Mouse (Mus musculus): ENCODE results near the gene Crispld2. TPM values are rescaled to one million over a fixed set of nuclear protein-coding genes. Genes with fewer than 3 reads are reported as not detected.
A peak's percentile ranks its signal among the peaks of the same experiment; 100 is the strongest.

Crispld2 gene
- total and polyA plus RNA-seq, 3 experiments = not detected

DNA sequence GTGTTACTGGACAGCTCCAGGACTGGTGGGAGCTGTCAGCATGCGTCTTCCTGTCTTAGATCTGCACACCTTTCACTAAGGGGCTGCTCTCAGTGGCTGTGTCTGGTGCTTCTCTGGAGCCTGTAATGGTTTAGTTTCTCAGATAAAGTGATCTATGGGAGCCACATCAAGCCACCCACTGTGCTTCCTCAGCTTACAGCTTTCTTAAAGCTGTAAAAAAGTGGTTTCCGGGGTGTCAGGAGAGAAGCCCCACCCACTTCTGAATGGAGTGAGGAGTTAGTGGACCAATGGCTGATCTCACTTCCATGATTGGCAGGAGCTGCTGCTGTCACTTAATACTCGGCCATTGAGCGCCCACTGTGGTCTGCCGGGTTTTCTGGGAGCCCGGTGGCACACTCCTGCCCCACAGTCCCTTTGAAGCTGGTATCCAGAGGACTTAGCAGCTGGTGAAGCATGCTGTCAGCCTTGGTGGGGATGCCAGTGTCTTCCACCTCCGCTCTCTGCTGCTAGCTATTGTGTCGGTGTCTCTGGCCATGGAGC, 45.8 kb upstream of the Crispld2 start:
- Histone ChIP-seq H3K4me2 (ENCODE audit: insufficient read depth, low read depth, poor library complexity, severe bottlenecking) (no peak overlapping the region), H3K27me3 (replicated peaks) (no peaks in the 10 kb centered on the region), H3K9ac (ENCODE audit: insufficient read depth, low read depth) (no peak overlapping the region), H3K36me3 (replicated peaks in 1 of 2; ENCODE audit: control insufficient read depth in 1 of 2, insufficient read depth in 1 of 2, low read length in 1 of 2) (peaks cover 73 to 93% of the 10 kb centered on the region in 2 experiments), H3K9me3 (replicated peaks; ENCODE audit: low read length) (no peaks in the 10 kb centered on the region), H3K4me3 (replicated peaks in 1 of 3; ENCODE audit: low read depth in 2 of 3, low read length in 2 of 3, poor library complexity in 1 of 3) (no peak overlapping the region), H3K79me2 (replicated peaks; ENCODE audit: control insufficient read depth, extremely low read depth, insufficient read depth, poor library complexity, severe bottlenecking) (peaks cover 19% of the 10 kb centered on the region; the same call in 1 of the 2 replicates), H3K27ac (ENCODE audit: insufficient read depth, low read depth) (no peak overlapping the region), H3K4me1 (ENCODE audit: control insufficient read depth in 1 of 2, insufficient read depth in 2 of 2) (peaks cover 11 to 47% of the 10 kb centered on the region in 2 experiments)
- TF ChIP-seq SIN3A (IDR thresholded peaks at IDR 0.05; ENCODE audit: low read length) (no peak), MYC (IDR thresholded peaks at IDR 0.05; ENCODE audit: low read depth, low read length) (no peak), USF2 (conservative IDR thresholded peaks at IDR 0.05; ENCODE audit: low read depth, low read length) (no peak), MAFK (IDR thresholded peaks at IDR 0.05; ENCODE audit: insufficient replicate concordance, low read length) (no peak), MAZ (IDR thresholded peaks at IDR 0.05; ENCODE audit: low read depth, low read length) (no peak), ELF1 (IDR thresholded peaks at IDR 0.05; ENCODE audit: low read depth, low read length) (no peak), ETS1 (conservative IDR thresholded peaks at IDR 0.05; ENCODE audit: low read depth, low read length) (no peak), IRF4 (IDR thresholded peaks at IDR 0.05; ENCODE audit: low read depth, low read length) (no peak), POLR2A (IDR thresholded peaks at IDR 0.05; ENCODE audit: low read depth, low read length) (no peak), JUND (conservative IDR thresholded peaks at IDR 0.05; ENCODE audit: low read depth, low read length) (no peak), TCF12 (IDR thresholded peaks at IDR 0.05; ENCODE audit: low read depth, low read length) (no peak), MEF2A (IDR thresholded peaks at IDR 0.05; ENCODE audit: borderline replicate concordance, low read depth, low read length) (no peak)
- DNase-seq (ENCODE audit: extremely low read depth) = no peak
- in situ Hi-C loops (cut with MboI; ENCODE audit: low pct_ligation_motif_present, low pct_unique_long_range_greater_than_20kb, low sequenced_read_pairs) (loop anchor here (5.0 kb wide), 1 partner anchor 131 kb away; no protein-coding TSS in a partner anchor), dilution Hi-C loops (cut with MboI; ENCODE audit: extremely low pct_ligation_motif_present, extremely low pct_unique_long_range_greater_than_20kb, low sequenced_read_pairs) (no loop called here)

DNA sequence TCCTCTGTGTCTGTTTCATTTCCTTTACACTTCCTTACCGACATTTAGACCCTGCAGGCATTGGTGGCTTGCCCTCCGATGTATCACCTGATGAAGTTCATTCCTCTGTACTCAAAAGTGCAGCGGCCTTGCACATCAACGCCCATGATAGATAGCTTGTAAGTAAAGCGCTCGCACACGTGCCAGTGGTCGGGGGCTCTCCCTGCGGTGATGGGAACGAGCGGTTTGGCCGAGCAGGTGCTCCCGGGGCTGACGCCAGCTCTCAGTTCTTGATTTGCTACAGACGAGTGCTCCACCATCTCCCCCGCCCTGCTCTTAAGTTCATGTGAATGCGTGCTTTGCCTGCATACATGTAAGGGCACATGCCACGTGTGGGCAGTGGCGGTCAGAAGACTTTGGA, 44.6 kb upstream of the Crispld2 start:
- DNase-seq (ENCODE audit: extremely low read depth) = peak; percentile 87
- Histone ChIP-seq H3K4me2 (ENCODE audit: insufficient read depth, low read depth, poor library complexity, severe bottlenecking) (no peak overlapping the region), H3K4me3 (replicated peaks in 1 of 3; ENCODE audit: low read depth in 2 of 3, low read length in 2 of 3, poor library complexity in 1 of 3) (no peak overlapping the region), H3K4me1 (ENCODE audit: control insufficient read depth in 1 of 2, insufficient read depth in 2 of 2) (peaks cover 11 to 47% of the 10 kb centered on the region in 2 experiments), H3K9me3 (replicated peaks; ENCODE audit: low read length) (no peaks in the 10 kb centered on the region), H3K9ac (ENCODE audit: insufficient read depth, low read depth) (no peak overlapping the region), H3K36me3 (replicated peaks in 1 of 2; ENCODE audit: control insufficient read depth in 1 of 2, insufficient read depth in 1 of 2, low read length in 1 of 2) (peaks cover 72 to 92% of the 10 kb centered on the region in 2 experiments), H3K27ac (ENCODE audit: insufficient read depth, low read depth) (no peak overlapping the region), H3K27me3 (replicated peaks) (no peaks in the 10 kb centered on the region), H3K79me2 (replicated peaks; ENCODE audit: control insufficient read depth, extremely low read depth, insufficient read depth, poor library complexity, severe bottlenecking) (peaks cover 19% of the 10 kb centered on the region; the same call in 1 of the 2 replicates)
- in situ Hi-C loops (cut with MboI; ENCODE audit: low pct_ligation_motif_present, low pct_unique_long_range_greater_than_20kb, low sequenced_read_pairs) (loop anchor here (5.0 kb wide), 1 partner anchor 130 kb away; no protein-coding TSS in a partner anchor), dilution Hi-C loops (cut with MboI; ENCODE audit: extremely low pct_ligation_motif_present, extremely low pct_unique_long_range_greater_than_20kb, low sequenced_read_pairs) (no loop called here)
- TF ChIP-seq UBTF (IDR thresholded peaks at IDR 0.05; ENCODE audit: low read depth, low read length) (no peak), ETS1 (conservative IDR thresholded peaks at IDR 0.05; ENCODE audit: low read depth, low read length) (peak; percentile 87), MAX (IDR thresholded peaks at IDR 0.05; ENCODE audit: low read length) (peak; percentile 64; the same call in 1 of the 2 replicates), E2F4 (IDR thresholded peaks at IDR 0.05; ENCODE audit: insufficient replicate concordance, low read depth, low read length) (no peak), MXI1 (IDR thresholded peaks at IDR 0.05; ENCODE audit: low read depth, low read length) (peak; percentile 62; the same call in 1 of the 2 replicates), EP300 (IDR thresholded peaks at IDR 0.05; ENCODE audit: low read length) (peak; percentile 43; the same call in 1 of the 2 replicates), CTCF (conservative IDR thresholded peaks at IDR 0.05 in 1 of 2, IDR thresholded peaks at IDR 0.05 in 1 of 2; ENCODE audit: low read depth in 2 of 2, low read length in 2 of 2) (no peak), IRF4 (IDR thresholded peaks at IDR 0.05; ENCODE audit: low read depth, low read length) (peak; percentile 80), MEF2A (IDR thresholded peaks at IDR 0.05; ENCODE audit: borderline replicate concordance, low read depth, low read length) (peak; percentile 60; the same call in 1 of the 2 replicates), ELF1 (IDR thresholded peaks at IDR 0.05; ENCODE audit: low read depth, low read length) (no peak), RCOR1 (conservative IDR thresholded peaks at IDR 0.05; ENCODE audit: low read depth, low read length) (peak; percentile 85), TCF12 (IDR thresholded peaks at IDR 0.05; ENCODE audit: low read depth, low read length) (peak; percentile 83), ZNF384 (IDR thresholded peaks at IDR 0.05; ENCODE audit: low read depth, low read length) (0 out of 2 replicates have a peak, but pooled peaks have one; percentile 5), MYC (IDR thresholded peaks at IDR 0.05; ENCODE audit: low read depth, low read length) (peak; percentile 70), SIN3A (IDR thresholded peaks at IDR 0.05; ENCODE audit: low read length) (peak; percentile 37), MAZ (IDR thresholded peaks at IDR 0.05; ENCODE audit: low read depth, low read length) (peak; percentile 38; the same call in 1 of the 2 replicates), USF1 (IDR thresholded peaks at IDR 0.05; ENCODE audit: low read depth, low read length) (peak; percentile 5; the same call in 1 of the 2 replicates), BHLHE40 (IDR thresholded peaks at IDR 0.05; ENCODE audit: low read depth, low read length) (peak; percentile 99)
